13 mouse cellular contexts compared by ENCODE assay signal in genomic region chr5:142678141-142678571, GRCm38 (mm10). TPM values are rescaled to one million over a fixed set of nuclear protein-coding genes. Genes with fewer than 3 reads are reported as not detected.
DNase-seq lines count a peak whose midpoint lies in the region; ATAC-seq and TF ChIP-seq lines count a peak whose summit lies in the region.
"Had no signal": no experiment of that assay in that cellular context is flagged by ENCODE, and none has a peak within 500 bp of the region (broad histone marks: within the 10 kb centered on the region; RNA-seq: fewer than 3 reads in every experiment).

No protein-coding gene starts in this region.

- 45% methylated on average over 7 of the region's 7 CpGs for WGBS in liver, embryonic 13.5 days (ENCODE audit: insufficient replicate concordance)
- 39% methylated on average over 7 of the region's 7 CpGs for WGBS in liver, postnatal 0 days (ENCODE audit: insufficient replicate concordance)

- H3K4me3 ChIP-seq in liver, embryonic 13.5 days (replicated peaks), result no peak overlapping the region
- no peak overlapping the region for H3K4me3 ChIP-seq in liver, postnatal 0 days (ENCODE audit: low read depth, low read length)
- H3K4me3 ChIP-seq: heart, embryonic 10.5 days; limb, embryonic 12.5 days had no signal

- 0 out of 2 replicates have a peak, but pooled peaks cover 3% of the 10 kb centered on the region for H3K9me3 ChIP-seq in liver, embryonic 13.5 days (replicated peaks)
- peaks cover 1% of the 10 kb centered on the region; the same call in 1 of the 2 replicates for H3K9me3 ChIP-seq in liver, postnatal 0 days (ENCODE audit: low read length)
- H3K9me3 ChIP-seq: heart, embryonic 10.5 days had no signal

- TF ChIP-seq EP300 in liver, postnatal 0 days (IDR thresholded peaks at IDR 0.05; ENCODE audit: low read depth), result no peak

- DNase-seq in liver, embryonic 13.5 days, result no peak
- no peak for DNase-seq in liver
- DNase-seq in adrenal gland, postnatal 10 days, result peak; percentile 86
- DNase-seq in cerebellum, adult 9-10 months, result peak; percentile 83
- DNase-seq in liver, postnatal 0 days, result no peak
- no peak for DNase-seq in thymus, adult 18-20 months
- DNase-seq: lung, postnatal 36 days; spleen, adult 18-20 months; thymus, postnatal 14 days had no signal

- H3K4me1 ChIP-seq in liver, embryonic 13.5 days (replicated peaks), result peaks cover 21% of the 10 kb centered on the region
- H3K4me1 ChIP-seq in liver, postnatal 0 days (ENCODE audit: insufficient read depth), result no peaks in the 10 kb centered on the region
- H3K4me1 ChIP-seq: heart, embryonic 10.5 days; limb, embryonic 12.5 days had no signal

- no peak overlapping the region for H3K9ac ChIP-seq in liver, embryonic 13.5 days
- H3K9ac ChIP-seq in liver, postnatal 0 days (replicated peaks), result no peak overlapping the region
- H3K9ac ChIP-seq: limb, embryonic 12.5 days had no signal

- ATAC-seq in liver, embryonic 13.5 days (ENCODE audit: low read depth), result peak; percentile 21; the same call in 1 of the 2 replicates
- peak; percentile 33; the same call in 1 of the 2 replicates for ATAC-seq in liver, postnatal 0 days
- no peak for ATAC-seq in megakaryocyte, adult 5-6 weeks (ENCODE audit: poor library complexity, severe bottlenecking)
- ATAC-seq: CD4-positive, CD25-positive, alpha-beta regulatory T cell, adult 4 months had no signal

- no peaks in the 10 kb centered on the region for H3K27me3 ChIP-seq in liver, embryonic 13.5 days
- no peaks in the 10 kb centered on the region for H3K27me3 ChIP-seq in liver, postnatal 0 days (ENCODE audit: insufficient read depth, low read length)
- H3K27me3 ChIP-seq: limb, embryonic 12.5 days had no signal

- no peak for TF ChIP-seq CTCF in liver, postnatal 0 days (IDR thresholded peaks at IDR 0.05; ENCODE audit: low read depth)

- H3K27ac ChIP-seq in liver, embryonic 13.5 days, result no peak overlapping the region
- no peak overlapping the region for H3K27ac ChIP-seq in liver, postnatal 0 days (ENCODE audit: low read depth)
- H3K27ac ChIP-seq: heart, embryonic 10.5 days; limb, embryonic 12.5 days had no signal

- H3K36me3 ChIP-seq in liver, embryonic 13.5 days, result no peaks in the 10 kb centered on the region
- H3K36me3 ChIP-seq in liver, postnatal 0 days (replicated peaks; ENCODE audit: insufficient read depth, low read length), result no peaks in the 10 kb centered on the region
- H3K36me3 ChIP-seq: heart, embryonic 10.5 days; limb, embryonic 12.5 days had no signal

- no peak overlapping the region for H3K4me2 ChIP-seq in liver, embryonic 13.5 days
- no peak overlapping the region for H3K4me2 ChIP-seq in liver, postnatal 0 days (ENCODE audit: low read depth, low read length)
- H3K4me2 ChIP-seq: limb, embryonic 12.5 days had no signal

RNA-seq across cellular contexts. Expression of gene Slc29a4, which starts 14.2 kb away (rescaled TPM):
- polyA plus RNA-seq in liver, embryonic 13.5 days (2015; fragmentation: Nextera tagmentation; extraction: Ambion mirVana), result 0.21 and 0.36 TPM in 2 replicates
- total RNA-seq in adrenal gland, postnatal 10 days (2021), result 10 to 100 TPM; 17.2 to 24.0 TPM
- polyA plus RNA-seq in liver, postnatal 0 days (2015; fragmentation: Nextera tagmentation; extraction: Ambion mirVana), result 0.07 and 0.16 TPM in 2 replicates
- not detected in 2 replicates for total RNA-seq in megakaryocyte, adult 5-6 weeks (2015)
- total RNA-seq in megakaryocyte, adult 5-6 weeks (2017), result not detected in 2 replicates

RNA-seq across cellular contexts. Expression of gene Wipi2, which starts 50.7 kb away (rescaled TPM):
- 35.4 and 38.9 TPM in 2 replicates for polyA plus RNA-seq in liver, embryonic 13.5 days (2015; fragmentation: Nextera tagmentation; extraction: Ambion mirVana)
- 100 to 1,000 TPM in 1 of 2 experiments, 10 to 100 TPM in 1; 93.6 to 102 TPM for total RNA-seq in adrenal gland, postnatal 10 days (2021)
- 16.7 and 18.6 TPM in 2 replicates for polyA plus RNA-seq in liver, postnatal 0 days (2015; fragmentation: Nextera tagmentation; extraction: Ambion mirVana)
- 15.0 and 16.9 TPM in 2 replicates for total RNA-seq in megakaryocyte, adult 5-6 weeks (2015)
- total RNA-seq in megakaryocyte, adult 5-6 weeks (2017), result 20.5 and 26.6 TPM in 2 replicates

Comparison
In these comparisons a context has a peak if more than half of its experiments do, and no peak if none do; other contexts are left out.
1. DNase-seq: peak in adrenal gland, postnatal 10 days (single experiment) and cerebellum, adult 9-10 months (single experiment); none in liver, embryonic 13.5 days (single experiment), liver (single experiment), liver, postnatal 0 days (single experiment) and thymus, adult 18-20 months (0 of 2).
2. RNA of gene Slc29a4, which starts 14.2 kb away (total RNA-seq): 17.2 to 24.0 TPM in adrenal gland, postnatal 10 days; not detected in megakaryocyte, adult 5-6 weeks; every median in the first group is over 10 times any median in the second.